Mouse (Mus musculus) heart, adult 18-20 months (tissue): ENCODE measurements at regions not wholly inside any gene's neighbourhood (a gene's known extent, or its start where the extent isn't known, plus 50 kb on each side); places are given as distances from the start of the nearest gene placed in this dataset.

Experiments used
- DNase-seq, 2 experiments: peaks; one replicate each; pipeline ENCODE4 v3.0.0; 2021 to 2022; ENCODE audit warnings: mixed read lengths in 1 of 2

DNA sequence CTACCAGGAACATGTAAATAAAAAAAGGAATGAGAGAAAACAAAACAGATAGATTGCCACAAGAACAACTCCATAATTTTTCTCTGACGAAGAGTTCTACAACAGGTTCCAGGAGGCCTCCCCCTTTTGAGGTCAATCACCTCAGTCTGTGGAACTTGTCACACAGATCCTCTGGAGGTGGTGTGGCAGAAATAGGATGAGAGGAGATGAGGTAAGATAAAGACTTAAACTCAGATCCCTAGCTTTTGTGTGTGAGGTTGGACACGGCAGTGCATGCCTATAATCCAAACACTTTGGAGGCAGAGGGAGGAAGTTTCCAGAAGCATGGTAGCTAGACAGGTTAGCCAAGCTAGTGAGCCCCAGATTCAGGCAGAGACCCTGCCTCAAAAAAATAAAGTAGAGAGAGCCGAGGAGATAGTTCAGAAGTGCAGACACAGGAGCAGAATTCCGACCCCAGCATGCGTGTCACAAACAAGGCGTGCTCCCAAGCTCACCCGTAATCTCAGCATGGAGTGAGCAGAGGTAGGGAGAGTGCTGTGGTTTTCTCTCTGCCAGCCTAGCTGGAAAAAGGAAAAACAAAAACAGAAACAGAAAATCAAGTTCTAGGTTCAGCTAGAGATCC is 115.3 kb upstream of the Cpm start:
- DNase-seq: no peak

DNA sequence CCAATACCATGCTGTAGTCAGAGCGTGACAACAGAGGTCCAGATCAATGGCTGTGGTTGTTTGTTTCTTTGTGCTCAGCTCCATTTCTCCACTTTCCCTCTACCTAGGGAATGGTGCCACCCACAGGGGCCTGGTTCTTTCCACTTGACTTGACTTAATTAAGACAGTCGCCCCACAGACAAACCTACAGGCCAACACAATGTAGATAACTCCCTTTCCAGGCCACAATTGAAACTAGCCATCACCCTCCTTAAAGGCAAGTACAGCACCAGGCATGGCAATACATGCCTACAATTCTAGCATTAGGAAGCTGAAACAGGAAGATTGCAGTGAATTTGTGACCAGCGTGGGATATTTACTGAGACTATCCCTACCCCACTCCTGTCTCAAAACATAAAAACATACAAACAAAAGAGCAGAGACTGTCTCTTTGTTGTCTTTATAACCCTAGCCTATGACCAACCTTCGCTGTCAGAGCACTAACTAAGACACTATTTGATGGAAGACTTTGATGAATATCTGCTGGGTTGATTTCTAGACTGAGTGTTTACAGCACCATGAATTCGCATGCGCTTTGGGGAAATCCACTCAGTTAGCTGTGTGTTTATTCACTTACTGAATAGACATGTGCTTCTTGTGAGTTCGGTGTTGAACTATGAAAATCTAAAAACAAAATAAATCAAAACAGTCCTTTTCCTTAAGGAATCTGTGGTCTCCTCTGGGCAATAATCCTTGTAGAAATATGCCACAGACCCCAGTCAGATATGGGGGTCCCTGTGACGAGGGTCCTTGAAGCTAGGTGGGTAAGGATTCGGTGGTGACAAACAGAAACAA is 116.7 kb upstream of the Cpm start:
- DNase-seq: no peak

DNA sequence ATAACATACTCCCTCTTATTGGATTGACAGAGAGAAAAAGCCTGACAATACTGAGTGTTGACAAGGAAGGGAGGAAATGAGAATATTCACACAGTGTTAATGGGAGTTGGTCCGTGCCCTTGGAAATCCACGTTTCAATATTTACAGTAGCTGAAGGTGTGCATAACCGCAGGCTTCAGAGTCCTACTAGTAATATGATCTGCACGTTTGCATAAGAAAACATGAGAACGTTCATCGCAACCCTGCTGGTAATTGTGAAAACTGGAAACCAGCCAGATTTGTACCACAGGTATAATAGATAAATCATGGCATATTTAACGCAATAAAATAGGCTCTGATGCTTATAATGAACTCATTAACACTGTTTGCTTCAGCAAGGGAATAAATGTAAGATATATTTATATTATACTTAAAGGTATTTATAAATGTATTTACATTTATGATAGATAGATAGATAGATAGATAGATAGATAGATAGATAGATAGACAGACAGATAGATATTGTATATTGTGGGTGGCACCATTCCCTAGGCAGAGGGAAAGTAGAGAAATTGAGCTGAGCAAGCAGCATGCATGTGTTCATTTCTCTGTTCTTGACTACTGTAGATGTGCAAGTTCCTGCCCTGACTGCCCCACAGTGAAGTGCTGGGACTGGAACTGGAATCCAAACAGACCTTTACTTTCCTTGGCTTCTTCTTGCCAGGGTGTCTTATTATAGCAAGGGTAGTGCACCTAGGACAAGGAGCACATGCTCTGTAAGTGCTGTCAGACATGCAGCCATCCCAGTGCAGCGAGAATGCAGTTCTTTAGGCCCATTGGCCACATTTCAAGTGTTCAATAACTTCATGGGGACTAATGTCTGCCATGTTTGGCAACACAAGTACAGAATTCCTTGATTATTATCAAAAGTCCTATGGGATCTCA is 117.6 kb upstream of the Cpm start:
- no peak for DNase-seq

DNA sequence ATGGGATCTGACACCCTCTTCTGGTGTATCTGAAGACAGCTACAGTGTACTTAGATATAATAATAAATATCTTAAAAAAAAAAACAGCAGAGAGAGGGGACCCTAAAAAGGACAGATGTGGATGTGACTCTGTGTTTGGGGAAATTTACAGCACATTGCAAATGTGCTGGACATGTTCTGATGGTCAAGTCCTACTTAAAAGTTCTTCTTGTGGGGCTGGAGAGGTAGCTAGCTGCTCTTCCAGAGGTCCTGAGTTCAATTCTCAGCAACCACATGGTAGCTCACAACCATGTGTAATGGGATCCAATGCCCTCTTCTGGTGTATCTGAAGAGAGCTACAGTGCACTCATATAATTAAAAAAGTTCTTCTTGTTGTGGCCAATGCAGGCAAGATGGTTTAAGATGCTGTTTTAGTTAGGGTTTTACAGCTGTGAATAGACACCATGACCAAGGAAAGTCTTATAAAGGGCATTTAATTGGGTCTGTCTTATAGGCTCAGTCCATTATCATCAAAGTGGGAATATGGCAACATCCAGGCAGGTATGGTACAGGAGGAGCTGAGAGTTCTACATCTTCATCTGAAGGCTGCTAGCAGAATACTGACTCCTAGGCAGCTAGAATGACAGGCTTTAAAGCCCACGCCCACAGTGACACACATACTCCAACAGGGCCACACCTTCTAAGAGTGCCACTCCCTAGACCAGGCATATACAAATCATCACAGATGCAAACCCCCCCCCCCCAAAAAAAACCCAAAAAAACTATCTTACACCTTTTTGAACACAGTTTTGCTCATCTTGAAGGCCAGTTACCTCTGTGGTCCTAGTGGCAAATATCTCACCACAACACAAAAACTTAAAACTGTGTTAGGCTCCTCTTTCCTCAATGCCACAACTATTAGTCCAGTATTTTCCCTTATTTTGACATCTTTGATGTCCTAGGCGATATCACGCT is 118.5 kb upstream of the Cpm start:
- no peak for DNase-seq

DNA sequence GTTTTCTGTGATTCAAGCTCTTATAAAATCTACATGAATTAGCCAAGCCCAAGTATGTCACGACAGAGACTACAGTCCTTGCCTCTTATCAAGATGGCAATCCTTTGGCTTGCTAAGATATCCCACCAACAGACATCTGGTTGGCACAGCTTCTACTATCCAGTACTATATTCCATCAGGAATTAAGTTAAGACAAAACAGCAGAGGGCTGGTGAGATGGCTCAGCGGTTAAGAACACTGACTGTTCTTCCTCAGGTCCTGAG is 119.1 kb upstream of the Cpm start:
- no peak for DNase-seq

DNA sequence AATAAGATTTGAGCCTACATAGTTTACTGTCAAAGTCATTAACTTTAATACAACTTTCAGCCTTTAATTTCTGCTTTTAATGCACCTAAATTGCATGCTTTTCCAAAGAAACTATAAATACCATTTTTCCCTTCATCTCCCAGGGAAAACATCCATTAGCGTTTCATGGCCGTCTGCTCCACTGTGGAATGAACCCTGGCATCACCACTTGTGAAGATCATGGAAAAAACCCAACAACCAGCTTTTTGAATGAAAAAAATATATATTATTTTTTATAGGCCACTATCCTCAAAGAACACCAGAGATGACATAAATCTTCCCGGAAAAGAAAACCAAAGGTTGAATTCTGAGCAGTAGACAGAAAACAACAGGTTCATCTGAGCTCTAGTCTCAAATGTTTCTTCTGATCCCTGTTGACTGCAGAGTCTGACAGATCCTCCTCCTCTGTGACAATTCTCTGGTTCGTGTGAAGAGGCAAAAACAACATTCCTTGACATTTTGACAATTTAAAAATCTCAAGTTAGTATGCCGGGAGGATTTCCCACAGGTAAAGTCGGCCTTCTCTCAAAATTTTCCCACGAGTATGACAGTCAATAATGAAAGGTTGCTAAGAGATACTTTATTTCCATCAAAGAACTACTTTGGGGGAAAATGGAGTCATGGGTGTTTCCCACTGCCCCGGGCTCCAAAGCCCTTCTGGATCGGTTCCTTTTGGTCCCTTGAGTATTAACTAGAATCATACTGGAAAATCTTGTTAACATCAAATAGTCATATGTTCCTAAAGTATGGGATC is 119.7 kb upstream of the Cpm start:
- DNase-seq: no peak

DNA sequence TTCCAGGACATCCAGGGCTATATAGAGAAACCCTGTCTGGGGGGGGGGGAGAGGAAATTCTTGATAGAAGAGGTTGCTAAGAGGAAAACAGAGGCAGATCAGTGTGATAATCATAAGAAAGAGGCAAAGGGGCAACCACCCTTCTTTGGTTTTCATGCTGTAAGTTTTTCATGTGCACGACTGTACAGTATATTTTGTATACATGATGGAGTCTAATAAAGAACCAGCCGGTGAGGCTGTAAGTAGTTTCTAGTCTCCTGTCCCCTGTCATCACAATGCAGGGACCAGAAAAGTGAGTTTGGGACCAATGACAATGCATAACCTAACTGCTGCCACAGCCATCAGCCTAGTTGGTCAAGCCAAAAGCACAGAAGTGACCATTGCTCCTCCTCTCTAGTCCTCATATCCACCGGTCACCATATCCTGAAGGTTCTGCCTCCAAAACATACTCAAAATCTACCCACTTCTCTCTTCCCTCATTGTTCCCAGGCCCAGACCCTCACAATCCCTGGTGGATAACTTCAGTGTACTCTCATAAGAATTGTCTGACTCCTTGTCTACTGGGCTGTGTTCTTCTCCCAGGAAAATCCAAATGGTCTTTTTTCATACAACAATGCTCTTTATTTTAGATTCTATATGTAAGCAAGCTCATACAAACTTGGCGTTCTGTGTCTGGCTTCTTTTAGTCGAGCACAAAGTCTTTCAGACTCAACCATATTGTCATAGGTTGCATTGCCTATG is 122.9 kb upstream of the Cpm start:
- DNase-seq: no peak

DNA sequence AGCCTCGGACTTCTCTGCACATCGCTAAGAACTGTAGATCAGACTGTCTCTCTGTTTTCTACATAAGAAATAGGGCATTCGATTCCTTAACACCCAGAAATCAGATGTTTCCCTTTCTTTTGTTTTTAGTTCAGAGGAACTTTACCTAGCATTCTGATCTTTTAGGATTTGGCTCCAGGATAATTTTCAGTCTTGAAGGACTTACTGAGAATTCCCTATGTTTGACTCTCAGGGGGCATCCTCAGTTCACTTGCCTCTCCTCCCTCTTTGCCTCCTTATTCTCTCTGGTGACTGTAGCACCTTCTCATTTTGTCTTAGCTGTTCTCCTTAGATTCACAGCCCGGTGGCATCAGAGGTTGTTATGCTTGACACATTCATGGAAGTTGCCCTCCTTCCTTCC is 123.8 kb upstream of the Cpm start:
- no peak for DNase-seq

DNA sequence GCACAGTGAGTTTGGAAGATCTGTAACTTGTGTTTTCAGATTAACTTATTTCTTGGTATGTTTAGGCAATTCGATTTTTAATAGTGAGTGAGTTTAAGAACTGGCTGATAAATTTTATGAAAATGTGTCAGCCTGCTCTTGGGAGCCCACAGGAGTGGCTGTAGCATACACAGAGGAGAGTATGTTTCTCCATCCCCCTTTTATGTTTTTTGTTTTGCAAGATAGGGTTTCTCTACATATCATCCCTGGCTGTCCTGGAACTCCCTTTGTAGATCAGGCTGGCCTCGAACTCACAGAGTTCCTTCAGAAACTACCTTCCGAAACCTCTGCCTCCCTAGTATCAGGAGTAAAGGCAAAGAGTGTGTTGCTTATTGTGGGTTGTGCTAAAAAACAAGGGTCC is 124.2 kb upstream of the Cpm start:
- no peak for DNase-seq

DNA sequence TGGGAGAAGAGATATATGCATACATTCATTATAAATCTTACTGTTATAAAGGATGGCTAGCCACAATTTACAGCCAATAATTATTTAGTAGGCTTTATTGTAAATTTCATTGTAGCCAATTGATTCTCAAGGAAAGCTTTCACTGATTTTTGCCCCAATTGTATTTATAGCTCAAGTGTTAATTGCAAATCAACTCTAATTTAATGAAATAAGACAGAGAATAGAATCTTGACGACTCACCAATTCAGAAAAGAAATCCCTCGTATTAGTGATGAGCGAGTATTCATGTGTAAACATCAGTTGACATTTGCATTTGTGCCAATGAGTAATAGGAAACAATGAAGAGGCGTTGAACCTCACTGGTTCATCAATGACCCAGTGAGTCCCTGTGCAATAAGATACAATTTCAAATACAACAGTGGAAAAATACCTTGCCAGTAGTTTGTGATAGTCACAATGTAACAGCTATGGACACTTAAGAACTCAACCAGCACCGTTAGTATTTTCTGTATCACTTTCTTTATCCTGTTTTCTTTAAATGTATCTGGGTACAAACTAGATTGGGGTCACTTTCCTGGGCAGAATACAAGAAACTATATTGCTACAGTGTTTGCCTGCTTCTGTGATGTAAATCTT is 124.6 kb upstream of the Cpsf6 start:
- DNase-seq: no peak

DNA sequence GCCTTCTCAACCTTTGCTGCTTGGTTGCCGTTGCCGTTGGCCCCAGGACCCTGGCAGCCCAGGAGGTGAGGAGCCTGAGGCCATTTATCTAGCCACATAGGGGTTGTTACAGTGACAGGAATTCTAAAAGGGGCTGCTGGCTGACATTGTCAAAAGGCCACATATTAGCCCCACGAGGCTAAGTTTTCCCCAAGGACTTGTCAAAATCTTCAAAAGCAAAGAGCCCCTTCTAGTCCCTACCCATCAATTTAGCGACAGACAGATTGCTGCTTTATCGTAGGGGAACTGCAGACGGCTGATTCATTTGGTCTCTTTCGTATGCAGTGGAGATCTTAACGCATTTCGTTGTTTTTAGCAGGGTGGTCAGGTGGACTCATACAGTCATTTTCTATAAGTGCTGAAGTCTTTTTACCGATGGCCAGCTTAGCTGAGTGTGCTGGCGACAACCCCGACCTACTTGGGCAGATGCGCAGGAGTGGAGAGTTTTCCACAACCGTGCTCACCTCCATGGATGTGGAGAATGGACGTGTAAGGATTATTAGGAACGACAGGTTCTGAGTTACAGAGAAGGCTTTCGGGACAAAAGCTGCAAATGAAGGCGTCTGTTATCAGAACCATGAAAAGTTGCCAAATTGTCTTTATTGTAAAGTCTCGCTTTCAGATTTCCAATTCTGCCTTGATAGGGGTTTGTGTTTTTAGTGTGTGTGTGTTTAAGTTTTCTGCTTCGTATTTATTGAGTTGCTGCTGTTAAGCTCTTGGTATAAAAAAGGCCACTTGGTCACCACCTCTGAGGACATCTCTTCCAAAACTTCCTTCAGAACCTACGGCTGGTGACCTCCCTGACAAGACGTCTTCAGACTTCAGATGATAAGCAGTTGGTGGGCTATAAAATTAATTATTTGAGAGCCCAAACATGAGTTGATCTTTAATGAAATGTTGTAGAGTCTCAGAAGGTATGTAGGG is 123.7 kb upstream of the Cpsf6 start:
- DNase-seq: no peak

DNA sequence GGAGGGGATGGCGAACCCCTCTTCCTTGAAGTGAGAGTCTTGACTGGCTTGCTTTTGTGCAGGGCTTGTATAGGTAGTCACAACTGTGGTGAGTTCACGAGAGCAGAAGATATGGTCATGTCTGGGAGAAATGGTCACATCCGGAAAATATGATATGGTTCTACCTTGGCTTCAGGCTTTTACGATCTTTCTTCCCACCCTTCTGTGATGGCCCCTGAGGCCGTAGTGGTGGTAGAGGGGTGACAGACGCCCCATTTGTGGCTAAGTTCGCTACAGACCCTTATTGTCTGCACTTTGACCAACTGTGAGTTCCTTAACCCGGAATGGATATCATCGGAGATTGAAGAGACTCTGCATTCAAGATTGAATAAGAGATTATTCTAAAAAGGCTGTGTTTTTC is 122.9 kb upstream of the Cpsf6 start:
- no peak for DNase-seq

DNA sequence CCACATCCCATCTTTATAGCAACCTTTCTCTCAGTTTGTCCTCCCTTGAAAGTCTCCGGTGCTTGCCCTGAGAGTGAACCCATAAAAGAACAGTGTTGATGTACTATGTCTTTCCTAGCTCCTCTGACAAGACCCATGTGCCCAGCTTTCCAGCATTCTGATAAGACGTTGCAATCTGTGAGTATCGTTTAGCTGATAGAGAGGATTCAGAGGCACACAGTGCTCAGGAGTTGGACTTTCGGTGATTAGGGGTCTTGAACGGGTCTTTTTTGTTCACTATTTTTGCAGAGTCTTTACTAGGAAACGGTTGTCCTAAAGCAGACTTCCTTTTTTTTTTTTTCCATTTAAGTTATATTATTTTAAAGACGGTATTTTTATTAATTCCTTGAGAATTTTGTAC is 122.3 kb upstream of the Cpsf6 start:
- no peak for DNase-seq

DNA sequence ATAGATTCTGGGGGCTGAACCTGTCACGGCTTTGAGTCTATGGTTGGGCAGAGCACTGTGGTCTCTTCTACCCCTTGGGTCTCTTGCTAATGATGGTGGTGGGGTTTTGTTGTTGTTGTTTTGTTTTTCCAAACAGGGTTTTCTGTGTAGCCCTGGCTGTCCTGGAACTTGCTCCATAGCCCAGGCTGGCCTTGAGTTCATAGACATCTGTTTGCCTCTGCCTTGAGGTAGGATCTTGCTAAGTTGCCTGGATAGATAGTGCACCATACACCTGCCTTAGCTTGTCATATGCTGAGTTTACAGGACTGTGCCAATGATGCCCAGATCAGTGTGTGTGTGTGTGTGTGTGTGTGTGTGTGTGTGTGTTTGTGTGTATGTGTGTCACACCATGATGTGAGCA is 121.6 kb upstream of the Cpsf6 start:
- DNase-seq: no peak

DNA sequence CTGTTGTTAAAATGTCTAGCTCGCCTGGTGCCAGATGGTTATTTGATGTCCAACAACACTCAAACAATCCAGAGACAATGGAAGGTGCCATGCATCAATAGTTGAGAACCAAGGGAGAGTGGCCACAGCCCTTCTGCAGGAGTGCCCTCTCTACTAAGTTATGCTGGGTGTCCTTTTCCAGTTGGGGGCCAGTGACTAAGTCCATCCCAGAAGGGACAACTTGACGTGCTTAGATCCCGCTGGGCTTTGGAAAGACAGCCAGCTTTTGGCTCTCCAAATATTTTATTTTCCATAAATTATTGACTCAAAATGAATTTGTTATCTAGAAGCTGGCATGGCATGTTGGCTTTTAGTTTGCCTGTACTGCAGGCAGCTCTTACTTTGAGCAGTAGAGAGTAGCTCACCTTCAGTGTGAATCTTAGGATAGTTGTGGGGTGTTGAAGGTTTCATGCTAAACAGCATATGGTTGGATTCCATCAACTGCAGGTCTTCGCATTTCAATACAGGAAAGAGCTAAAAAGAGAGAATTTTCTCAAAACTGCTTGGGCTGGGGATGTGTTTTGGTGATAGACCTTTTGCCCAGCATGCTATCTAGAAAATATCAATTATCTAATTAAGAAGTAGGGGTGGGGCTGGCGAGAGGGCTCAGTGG is 120.8 kb upstream of the Cpsf6 start:
- DNase-seq: no peak

DNA sequence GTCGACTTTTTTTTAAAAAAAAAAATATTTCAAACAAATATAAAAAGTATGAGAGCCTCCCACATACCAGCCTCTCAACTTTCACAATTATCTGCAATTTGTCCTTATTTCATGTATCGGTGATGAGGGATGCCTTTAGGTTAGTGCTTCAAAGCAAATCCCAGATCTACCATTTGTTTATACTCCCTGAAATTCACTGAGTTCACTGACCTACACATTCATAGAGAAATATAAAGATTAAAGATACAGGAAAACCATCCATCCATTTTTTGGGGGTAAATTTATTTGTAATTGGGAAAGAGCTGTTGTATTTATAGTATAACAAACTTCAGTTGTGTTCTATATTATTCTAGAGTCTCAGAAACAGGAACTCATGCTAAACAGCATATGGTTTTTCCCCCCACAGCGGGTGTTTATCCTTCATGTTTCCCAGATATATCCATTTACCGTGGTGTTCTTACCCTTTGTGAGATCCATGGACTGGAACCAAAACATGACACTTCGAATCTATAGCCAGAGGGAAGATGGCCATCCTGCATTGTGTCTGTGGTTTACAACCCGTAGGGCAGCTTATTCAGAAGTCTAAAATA is 120.1 kb upstream of the Cpsf6 start:
- no peak for DNase-seq

DNA sequence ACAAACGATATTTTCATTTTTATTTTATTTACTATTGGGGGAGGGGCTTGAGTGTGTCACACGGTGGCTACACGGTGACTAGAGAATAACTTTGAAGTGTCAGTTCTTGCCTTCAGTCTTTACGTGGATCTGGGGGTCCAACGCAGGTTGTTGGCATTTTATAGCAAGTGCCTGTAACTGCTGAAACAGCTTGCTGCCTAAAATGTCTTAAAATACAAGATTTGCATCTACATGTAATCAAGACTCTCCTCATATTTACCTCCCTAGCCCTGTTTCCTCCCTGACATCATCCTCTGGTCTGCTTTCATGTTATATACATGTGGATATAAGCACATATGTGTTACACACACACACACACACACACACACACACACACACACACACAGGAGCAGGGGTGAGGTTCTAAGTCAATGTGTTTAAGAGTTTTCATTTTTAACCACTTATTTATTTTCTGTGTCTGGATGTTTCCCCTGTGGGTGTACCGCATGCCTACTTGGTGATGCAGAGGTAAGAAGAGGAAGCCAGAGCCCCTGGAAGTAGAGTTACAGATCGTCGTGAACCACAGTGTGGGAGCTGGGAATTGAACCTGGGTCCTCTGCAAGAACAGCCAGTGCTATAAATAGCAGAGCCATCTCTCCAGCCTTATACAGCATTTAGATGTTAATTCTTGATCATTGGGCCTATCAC is 119.5 kb upstream of the Cpsf6 start:
- no peak for DNase-seq
